Mouse (Mus musculus) thymus, adult 2 months (tissue): ENCODE data around the gene Tuba1b.

ENCODE experiments used
- CTCF ChIP-seq: fragments of 200-500 bp; IDR thresholded peaks from 2 replicates; pipeline ENCODE4 v1.5.1; 2012; ENCODE audit warnings: mild to moderate bottlenecking, control low read depth, low read length, moderate library complexity, borderline replicate concordance; ENCODE audit not compliant: control insufficient read depth, poor library complexity, insufficient read depth; ENCODE audit errors: extremely low read depth
- POLR2A ChIP-seq: fragments of 200-500 bp; IDR thresholded peaks from 2 replicates; pipeline ENCODE4 v1.6.1; 2012; ENCODE audit warnings: mild to moderate bottlenecking, low read length, control low read depth, moderate library complexity; ENCODE audit not compliant: control insufficient read depth, poor library complexity, insufficient read depth; ENCODE audit errors: extremely low read depth

GRCm38 (mm10) chr15:98923031-98923537 lies 11.3 kb downstream of the Tuba1b start:
- TF ChIP-seq POLR2A (no peak), CTCF (no peak)
